Mouse (Mus musculus): ENCODE data around the gene Gli1. TPM values are rescaled to one million over a fixed set of nuclear protein-coding genes. Genes with fewer than 3 reads are reported as not detected.
A peak's percentile ranks its signal among the peaks of the same experiment; 100 is the strongest.
"Not testable (repeated sequence)": the region's sequence is repeated elsewhere in the genome, so short reads cannot be mapped to it uniquely, and the experiment has no call there.

Gli1 gene
- total RNA-seq, 1 experiment = 14.9 TPM

- in situ Hi-C loops (cut with MboI; ENCODE audit: low sequenced_read_pairs in 2 of 2, unreplicated experiment in 2 of 2) = no loop called here
- peak overlapping the region; percentile 55; the same call in 1 of the 2 replicates for H3K27ac ChIP-seq (ENCODE audit: insufficient read depth, low read depth, low read length, poor library complexity, severe bottlenecking)
Measured at GRCm38 (mm10) chr10:127312858-127313257, 28.9 kb downstream of the Gli1 start.

GRCm38 (mm10) chr10:127312356-127312676, 29.5 kb downstream of the Gli1 start:
- H3K36me3 ChIP-seq (ENCODE audit: control insufficient read depth, insufficient read depth, low read length, poor library complexity, severe bottlenecking) = peaks cover 20% of the 10 kb centered on the region
- peak overlapping the region; percentile 87 to 91 for H3K4me3 ChIP-seq (ENCODE audit: insufficient read depth in 1 of 2, low read depth in 1 of 2, low read length in 2 of 2, poor library complexity in 1 of 2, severe bottlenecking in 1 of 2)
- in situ Hi-C loops (cut with MboI; ENCODE audit: low sequenced_read_pairs in 2 of 2, unreplicated experiment in 2 of 2) = no loop called here
- peaks cover 2 to 4% of the 10 kb centered on the region in 2 experiments for H3K4me1 ChIP-seq (ENCODE audit: control insufficient read depth in 2 of 2, insufficient read depth in 2 of 2, low read length in 2 of 2, poor library complexity in 1 of 2)
- DNase-seq (ENCODE audit: low read depth, low spot score) = peak; percentile 98
- no peaks in the 10 kb centered on the region for H3K9me3 ChIP-seq (ENCODE audit: control insufficient read depth, insufficient read depth, low read depth, low read length)
- TF ChIP-seq ZC3H11A (IDR thresholded peaks at IDR 0.05; ENCODE audit: borderline replicate concordance, low read depth, low read length) (no peak), CHD2 (IDR thresholded peaks at IDR 0.05; ENCODE audit: low read depth, low read length) (peak; percentile 41; the same call in 1 of the 2 replicates), HCFC1 (IDR thresholded peaks at IDR 0.05; ENCODE audit: borderline replicate concordance, insufficient read depth, low read length) (peak; percentile 65; the same call in 1 of the 2 replicates), ZNF384 (IDR thresholded peaks at IDR 0.05; ENCODE audit: low read depth, low read length) (0 out of 2 replicates have a peak, but pooled peaks have one; percentile 51), MAFK (IDR thresholded peaks at IDR 0.05; ENCODE audit: insufficient read depth, low read depth, low read length) (no peak)
- no peak overlapping the region for H3K27ac ChIP-seq (ENCODE audit: insufficient read depth, low read depth, low read length, poor library complexity, severe bottlenecking)
- peak overlapping the region; percentile 79; the same call in 1 of the 2 replicates for H3K9ac ChIP-seq (ENCODE audit: insufficient read depth, low read depth, low read length, poor library complexity, severe bottlenecking)

More at GRCm38 (mm10) chr10:127312858-127313257, 28.9 kb downstream of the Gli1 start:
- Histone ChIP-seq H3K4me3 (ENCODE audit: insufficient read depth in 1 of 2, low read depth in 1 of 2, low read length in 2 of 2, poor library complexity in 1 of 2, severe bottlenecking in 1 of 2) (no peak overlapping the region), H3K4me1 (ENCODE audit: control insufficient read depth in 2 of 2, insufficient read depth in 2 of 2, low read length in 2 of 2, poor library complexity in 1 of 2) (peaks cover 2 to 4% of the 10 kb centered on the region in 2 experiments), H3K9ac (ENCODE audit: insufficient read depth, low read depth, low read length, poor library complexity, severe bottlenecking) (no peak overlapping the region), H3K36me3 (ENCODE audit: control insufficient read depth, insufficient read depth, low read length, poor library complexity, severe bottlenecking) (peaks cover 17% of the 10 kb centered on the region), H3K9me3 (ENCODE audit: control insufficient read depth, insufficient read depth, low read depth, low read length) (no peaks in the 10 kb centered on the region)
- TF ChIP-seq HCFC1 (IDR thresholded peaks at IDR 0.05; ENCODE audit: borderline replicate concordance, insufficient read depth, low read length) (no peak), ZC3H11A (IDR thresholded peaks at IDR 0.05; ENCODE audit: borderline replicate concordance, low read depth, low read length) (no peak), CHD2 (IDR thresholded peaks at IDR 0.05; ENCODE audit: low read depth, low read length) (no peak), MAFK (IDR thresholded peaks at IDR 0.05; ENCODE audit: insufficient read depth, low read depth, low read length) (no peak), ZNF384 (IDR thresholded peaks at IDR 0.05; ENCODE audit: low read depth, low read length) (no peak)
- DNase-seq (ENCODE audit: low read depth, low spot score) = no peak

GRCm38 (mm10) chr10:127311476-127312355, 30.1 kb downstream of the Gli1 start, which contains the start of gene Mars:
Gene Mars, minus strand, starts transcription at chr10:127311786.
- H3K36me3 ChIP-seq (ENCODE audit: control insufficient read depth, insufficient read depth, low read length, poor library complexity, severe bottlenecking) = peaks cover 24% of the 10 kb centered on the region
- H3K4me3 ChIP-seq (ENCODE audit: insufficient read depth in 1 of 2, low read depth in 1 of 2, low read length in 2 of 2, poor library complexity in 1 of 2, severe bottlenecking in 1 of 2) = peak within 1 kb of the TSS; percentile 87 to 91
- no peaks in the 10 kb centered on the region for H3K9me3 ChIP-seq (ENCODE audit: control insufficient read depth, insufficient read depth, low read depth, low read length)
- H3K27ac ChIP-seq (ENCODE audit: insufficient read depth, low read depth, low read length, poor library complexity, severe bottlenecking) = peak within 1 kb of the TSS; percentile 68
- H3K4me1 ChIP-seq (ENCODE audit: control insufficient read depth in 2 of 2, insufficient read depth in 2 of 2, low read length in 2 of 2, poor library complexity in 1 of 2) = peaks cover 2 to 4% of the 10 kb centered on the region in 2 experiments
- peak within 1 kb of the TSS; percentile 96 for H3K9ac ChIP-seq (ENCODE audit: insufficient read depth, low read depth, low read length, poor library complexity, severe bottlenecking)
- peak; percentile 90 for DNase-seq (ENCODE audit: low read depth, low spot score)
- TF ChIP-seq HCFC1 (IDR thresholded peaks at IDR 0.05; ENCODE audit: borderline replicate concordance, insufficient read depth, low read length) (peak; percentile 94), MAFK (IDR thresholded peaks at IDR 0.05; ENCODE audit: insufficient read depth, low read depth, low read length) (no peak), CHD2 (IDR thresholded peaks at IDR 0.05; ENCODE audit: low read depth, low read length) (no peak), ZC3H11A (IDR thresholded peaks at IDR 0.05; ENCODE audit: borderline replicate concordance, low read depth, low read length) (no peak), ZNF384 (IDR thresholded peaks at IDR 0.05; ENCODE audit: low read depth, low read length) (no peak)
- in situ Hi-C loops (cut with MboI; ENCODE audit: low sequenced_read_pairs in 2 of 2, unreplicated experiment in 2 of 2) = no loop called here

DNA sequence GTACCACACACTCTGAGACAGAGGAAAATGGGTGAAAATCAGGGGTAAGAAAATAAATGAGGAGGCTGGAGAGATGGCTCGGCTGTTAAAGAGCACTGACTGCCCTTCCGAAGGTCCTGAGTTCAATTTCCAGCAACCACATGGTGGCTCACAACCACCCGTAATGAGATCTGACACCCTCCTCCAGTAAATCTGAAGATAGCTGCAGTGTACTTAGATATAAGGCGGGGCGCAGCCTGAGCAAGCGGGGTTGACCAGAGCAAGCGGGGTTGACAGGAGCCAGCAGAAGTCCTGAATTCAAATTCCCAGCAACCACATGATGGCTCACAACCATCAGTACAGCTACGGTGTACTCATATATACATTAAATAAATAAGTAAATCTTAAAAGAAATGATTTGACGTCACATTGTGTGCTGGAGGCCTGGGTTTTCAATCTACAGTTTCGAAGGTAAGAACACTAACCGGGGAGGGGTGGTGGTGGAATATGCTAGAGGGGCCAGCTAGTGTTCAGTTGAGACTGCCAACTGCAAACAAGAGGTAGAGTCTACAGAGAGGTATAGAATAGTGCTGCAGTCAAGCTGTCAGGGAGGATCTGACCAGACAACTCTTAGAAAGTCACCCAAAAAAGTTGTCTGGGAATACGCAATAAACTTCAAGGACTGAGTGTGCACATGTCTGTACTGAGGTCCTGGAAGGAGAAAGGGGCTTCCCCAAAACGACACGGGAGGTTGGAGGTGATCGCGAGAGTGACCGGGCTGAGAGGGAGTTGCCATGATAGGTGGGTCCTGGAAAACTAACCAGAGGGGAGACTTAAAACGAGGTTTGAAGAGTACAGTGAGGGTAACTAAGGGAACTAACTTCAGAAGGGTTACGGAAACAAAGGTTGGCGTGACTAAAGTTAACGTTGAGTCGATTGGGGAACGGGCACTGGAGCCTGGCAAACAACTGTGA, 31.0 kb downstream of the Gli1 start:
- H3K4me1 ChIP-seq (ENCODE audit: control insufficient read depth in 2 of 2, insufficient read depth in 2 of 2, low read length in 2 of 2, poor library complexity in 1 of 2) = peaks cover 2 to 4% of the 10 kb centered on the region in 2 experiments
- DNase-seq (ENCODE audit: low read depth, low spot score) = no peak
- in situ Hi-C loops (cut with MboI; ENCODE audit: low sequenced_read_pairs in 2 of 2, unreplicated experiment in 2 of 2) = no loop called here
- H3K9ac ChIP-seq (ENCODE audit: insufficient read depth, low read depth, low read length, poor library complexity, severe bottlenecking) = peak overlapping the region; percentile 96
- peaks cover 31% of the 10 kb centered on the region for H3K36me3 ChIP-seq (ENCODE audit: control insufficient read depth, insufficient read depth, low read length, poor library complexity, severe bottlenecking)
- H3K27ac ChIP-seq (ENCODE audit: insufficient read depth, low read depth, low read length, poor library complexity, severe bottlenecking) = peak overlapping the region; percentile 68
- H3K9me3 ChIP-seq (ENCODE audit: control insufficient read depth, insufficient read depth, low read depth, low read length) = no peaks in the 10 kb centered on the region
- H3K4me3 ChIP-seq (ENCODE audit: insufficient read depth in 1 of 2, low read depth in 1 of 2, low read length in 2 of 2, poor library complexity in 1 of 2, severe bottlenecking in 1 of 2) = peak overlapping the region; percentile 87 to 91
- TF ChIP-seq HCFC1 (IDR thresholded peaks at IDR 0.05; ENCODE audit: borderline replicate concordance, insufficient read depth, low read length) (no peak), CHD2 (IDR thresholded peaks at IDR 0.05; ENCODE audit: low read depth, low read length) (no peak), ZNF384 (IDR thresholded peaks at IDR 0.05; ENCODE audit: low read depth, low read length) (no peak), ZC3H11A (IDR thresholded peaks at IDR 0.05; ENCODE audit: borderline replicate concordance, low read depth, low read length) (no peak)

DNA sequence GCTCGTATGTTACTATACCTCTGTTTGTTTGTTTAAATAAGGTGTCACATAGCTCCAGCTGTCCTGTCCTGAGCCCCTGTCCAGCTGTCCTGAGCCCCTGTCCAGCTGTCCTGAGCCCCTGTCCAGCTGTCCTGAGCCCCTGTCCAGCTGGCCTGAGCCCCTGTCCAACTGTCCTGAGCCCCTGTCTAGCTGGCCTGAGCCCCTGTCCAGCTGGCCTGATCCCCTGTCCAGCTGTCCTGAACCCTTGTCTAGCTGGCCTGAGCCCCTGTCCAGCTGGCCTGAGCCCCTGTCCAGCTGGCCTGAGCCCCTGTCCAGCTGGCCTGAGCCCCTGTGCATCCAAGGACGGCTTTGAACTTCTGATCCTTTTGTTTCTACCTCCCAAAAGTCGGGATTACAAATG, 32.6 kb downstream of the Gli1 start:
- H3K9ac ChIP-seq (ENCODE audit: insufficient read depth, low read depth, low read length, poor library complexity, severe bottlenecking); DNase-seq (ENCODE audit: low read depth, low spot score); H3K4me1 ChIP-seq (ENCODE audit: control insufficient read depth in 2 of 2, insufficient read depth in 2 of 2, low read length in 2 of 2, poor library complexity in 1 of 2); in situ Hi-C loops (cut with MboI; ENCODE audit: low sequenced_read_pairs in 2 of 2, unreplicated experiment in 2 of 2); H3K27ac ChIP-seq (ENCODE audit: insufficient read depth, low read depth, low read length, poor library complexity, severe bottlenecking); H3K4me3 ChIP-seq (ENCODE audit: insufficient read depth in 1 of 2, low read depth in 1 of 2, low read length in 2 of 2, poor library complexity in 1 of 2, severe bottlenecking in 1 of 2); H3K9me3 ChIP-seq (ENCODE audit: control insufficient read depth, insufficient read depth, low read depth, low read length): not testable (repeated sequence)
- peaks cover 47% of the 10 kb centered on the region for H3K36me3 ChIP-seq (ENCODE audit: control insufficient read depth, insufficient read depth, low read length, poor library complexity, severe bottlenecking)
